Mouse (Mus musculus) lung, postnatal 0 days (tissue): ENCODE data around the gene Trem1.

Source experiments
- CTCF ChIP-seq: IDR thresholded peaks from 2 replicates; pipeline ENCODE4 v1.5.1; 2016; ENCODE audit warnings: antibody characterized with exemption, mild to moderate bottlenecking
- EP300 ChIP-seq: IDR thresholded peaks from 2 replicates; pipeline ENCODE4 v1.6.1; 2016; ENCODE audit warnings: antibody characterized with exemption, mild to moderate bottlenecking, control low read depth

DNA sequence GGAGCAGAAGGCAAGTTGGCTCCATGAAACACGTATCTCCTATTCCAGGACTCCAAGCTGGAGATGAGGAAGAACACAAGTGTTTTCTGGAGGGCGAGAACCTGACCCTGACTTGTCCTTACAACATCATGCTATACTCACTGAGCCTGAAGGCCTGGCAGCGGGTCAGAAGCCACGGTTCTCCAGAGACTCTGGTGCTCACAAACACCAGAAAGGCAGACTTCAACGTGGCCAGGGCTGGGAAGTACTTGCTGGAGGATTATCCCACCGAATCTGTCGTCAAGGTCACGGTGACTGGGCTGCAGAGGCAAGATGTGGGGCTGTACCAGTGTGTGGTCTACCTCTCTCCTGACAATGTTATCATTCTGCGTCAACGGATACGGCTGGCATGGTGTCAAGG is 16.9 kb downstream of the Trem1 start:
- TF ChIP-seq CTCF (no peak), EP300 (no peak)
